Mouse (Mus musculus) spleen, postnatal 36 days (tissue): Measurements from ENCODE around the gene Galk2.

ENCODE experiments used
- DNase-seq, 2 experiments: peaks; one replicate each; pipeline ENCODE4 v3.0.0; 2022; ENCODE audit warnings: low spot score in 2 of 2, mixed read lengths in 1 of 2

The Galk2 gene

GRCm38 (mm10) chr2:125900797-125901410, 42.0 kb downstream of the Galk2 start:
- DNase-seq, result no peak

GRCm38 (mm10) chr2:125901426-125901825, 42.5 kb downstream of the Galk2 start:
- no peak for DNase-seq

GRCm38 (mm10) chr2:125906407-125907066, 47.6 kb downstream of the Galk2 start:
- DNase-seq, result no peak

- no peak for DNase-seq
Observed at GRCm38 (mm10) chr2:125907580-125908255, 48.8 kb downstream of the Galk2 start.

GRCm38 (mm10) chr2:125914167-125914566, 55.3 kb downstream of the Galk2 start:
- DNase-seq, result no peak

- no peak for DNase-seq
Observed at GRCm38 (mm10) chr2:125914713-125915112, 55.8 kb downstream of the Galk2 start.

- DNase-seq, result no peak
Observed at GRCm38 (mm10) chr2:125916652-125917296, 57.9 kb downstream of the Galk2 start.

- no peak for DNase-seq
Observed at GRCm38 (mm10) chr2:125917297-125917679, 58.4 kb downstream of the Galk2 start.

- no peak for DNase-seq
Observed at GRCm38 (mm10) chr2:125921273-125921672, 62.4 kb downstream of the Galk2 start.

- no peak for DNase-seq
Observed at GRCm38 (mm10) chr2:125922149-125922548, 63.2 kb downstream of the Galk2 start.

- DNase-seq, result no peak
Observed at GRCm38 (mm10) chr2:125922877-125923276, 64.0 kb downstream of the Galk2 start.

GRCm38 (mm10) chr2:125923346-125923745, 64.4 kb downstream of the Galk2 start:
- no peak for DNase-seq

- no peak for DNase-seq
Observed at GRCm38 (mm10) chr2:125924554-125924953, 65.6 kb downstream of the Galk2 start.

GRCm38 (mm10) chr2:125925081-125925480, 66.2 kb downstream of the Galk2 start:
- no peak for DNase-seq

GRCm38 (mm10) chr2:125929396-125929795, 70.5 kb downstream of the Galk2 start:
- no peak for DNase-seq

- DNase-seq, result no peak
Observed at GRCm38 (mm10) chr2:125929872-125930271, 71.0 kb downstream of the Galk2 start.

GRCm38 (mm10) chr2:125931193-125931592, 72.3 kb downstream of the Galk2 start:
- no peak for DNase-seq

- DNase-seq, result no peak
Observed at GRCm38 (mm10) chr2:125932734-125933133, 73.8 kb downstream of the Galk2 start.

GRCm38 (mm10) chr2:125933977-125934376, 75.1 kb downstream of the Galk2 start:
- DNase-seq, result no peak

GRCm38 (mm10) chr2:125936396-125936795, 77.5 kb downstream of the Galk2 start:
- DNase-seq, result no peak

GRCm38 (mm10) chr2:125938993-125939642, 80.2 kb downstream of the Galk2 start:
- DNase-seq, result no peak
